Comparison of ENCODE assay signal across 10 mouse cellular contexts in the genomic region with DNA sequence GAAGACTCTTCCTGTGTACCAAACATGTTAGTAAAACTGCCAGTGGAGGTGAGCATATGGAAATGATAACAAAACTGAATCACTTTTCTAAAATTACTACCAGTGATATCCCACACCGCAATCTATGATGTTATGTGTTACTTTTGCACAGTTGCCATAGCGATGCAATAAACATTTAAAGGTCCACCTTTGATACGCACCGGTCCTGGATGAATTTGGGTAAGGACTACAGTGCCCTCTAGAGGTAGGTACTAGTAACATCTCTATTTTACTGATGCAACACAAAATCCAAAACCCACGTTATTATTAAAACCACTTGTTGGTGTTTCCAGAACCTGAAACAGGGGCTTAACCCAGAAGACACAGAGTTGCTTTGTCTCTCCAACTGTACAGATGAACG. TPM values are rescaled to one million over a fixed set of nuclear protein-coding genes. Genes with fewer than 3 reads are reported as not detected.
DNase-seq lines count a peak whose midpoint lies in the region; ATAC-seq and TF ChIP-seq lines count a peak whose summit lies in the region.
"Had no signal": no experiment of that assay in that cellular context is flagged by ENCODE, and none has a peak within 500 bp of the region (broad histone marks: within the 10 kb centered on the region; RNA-seq: fewer than 3 reads in every experiment).

No protein-coding gene starts in this region.

- no peaks in the 10 kb centered on the region for H3K79me2 ChIP-seq in heart, adult 2 months (replicated peaks; ENCODE audit: control insufficient read depth, insufficient read depth, low read length)

- no peak for TF ChIP-seq EP300 in heart, adult 2 months (IDR thresholded peaks at IDR 0.05; ENCODE audit: insufficient read depth, low read depth, low read length)

- no peak for DNase-seq in heart, adult 2 months
- DNase-seq in heart, postnatal 36 days: no peak
- DNase-seq in lung, adult 2 months: no peak
- no peak for DNase-seq in lung, postnatal 36 days
- DNase-seq in brain, embryonic 14.5 days (ENCODE audit: low read depth): no peak
- DNase-seq in frontal cortex, postnatal 25 days (ENCODE audit: low spot score in 2 of 2): no peak
- no peak for DNase-seq in right cerebral cortex, postnatal 4 days
- DNase-seq: adrenal gland, adult 2 months; cerebellum, adult 11-12 months had no signal

- WGBS in heart, adult 2 months: 38% methylated on average over 6 of the region's 6 CpGs
- 39% methylated on average over 6 of the region's 6 CpGs for WGBS in lung, adult 2 months

- no peaks in the 10 kb centered on the region for H3K36me3 ChIP-seq in heart, adult 2 months (ENCODE audit: control insufficient read depth, insufficient read depth, low read length)

- no peak overlapping the region for H3K9ac ChIP-seq in heart, adult 2 months (ENCODE audit: low read depth, low read length)

- no peak overlapping the region for H3K27ac ChIP-seq in heart, adult 2 months

- no peaks in the 10 kb centered on the region for H3K4me1 ChIP-seq in heart, adult 2 months (ENCODE audit: control insufficient read depth, insufficient read depth, low read length)
- H3K4me1 ChIP-seq in lung, adult 2 months (ENCODE audit: control insufficient read depth, insufficient read depth, low read length): no peaks in the 10 kb centered on the region

- no peaks in the 10 kb centered on the region for H3K27me3 ChIP-seq in heart, adult 2 months (ENCODE audit: control insufficient read depth, insufficient read depth, low read length)

- no peak for TF ChIP-seq POLR2A in heart, adult 2 months (IDR thresholded peaks at IDR 0.05; ENCODE audit: insufficient read depth, low read depth, low read length)
- TF ChIP-seq POLR2A in lung, adult 2 months (IDR thresholded peaks at IDR 0.05; ENCODE audit: borderline replicate concordance, extremely low read depth, low read depth, low read length): no peak
- no peak for TF ChIP-seq POLR2A in brain, embryonic 14.5 days (IDR thresholded peaks at IDR 0.05; ENCODE audit: borderline replicate concordance, extremely low read depth, insufficient read depth, insufficient read length, poor library complexity, severe bottlenecking)

- intact Hi-C loops in heart, adult 2 months (cut with DNase I): loop anchor here (5.0 kb wide), 2 partner anchors 106 to 311 kb away; no protein-coding TSS in a partner anchor
- intact Hi-C loops in heart, postnatal 36 days (cut with DNase I): loop anchor here (2.0 kb wide), 1 partner anchor 106 kb away; no protein-coding TSS in a partner anchor

- no peak overlapping the region for H3K4me3 ChIP-seq in heart, adult 2 months
- H3K4me3 ChIP-seq in lung, adult 2 months (replicated peaks; ENCODE audit: extremely low read depth, low read depth, low read length): no peak overlapping the region

- TF ChIP-seq CTCF in heart, adult 2 months (IDR thresholded peaks at IDR 0.05): peak; percentile 74
- TF ChIP-seq CTCF in lung, adult 2 months (IDR thresholded peaks at IDR 0.05; ENCODE audit: insufficient read depth, low read length): peak; percentile 12; the same call in 1 of the 2 replicates
- TF ChIP-seq CTCF in brain, embryonic 14.5 days (IDR thresholded peaks at IDR 0.05; ENCODE audit: borderline replicate concordance, extremely low read depth, insufficient read depth, insufficient read length): peak; percentile 23; the same call in 1 of the 2 replicates

- ATAC-seq in megakaryocyte-erythroid progenitor cell, adult 5-6 weeks (replicated peaks; ENCODE audit: low FRiP score, low TSS enrichment, poor library complexity, severe bottlenecking): peak; percentile 69

RNA-seq across cellular contexts. Expression of gene Dhrs3, which starts 19.7 kb away (rescaled TPM):
- 100 to 1,000 TPM; 139 to 143 TPM for total RNA-seq in heart, adult 2 months (2021)
- 113 and 144 TPM in 2 replicates for polyA plus RNA-seq in heart, adult 2 months (2012; rRNA removed)
- 100 to 1,000 TPM; 139 to 162 TPM for total RNA-seq in heart, postnatal 36 days (2021)
- polyA plus RNA-seq in lung, adult 2 months (2012; rRNA removed): 150 and 175 TPM in 2 replicates
- polyA plus RNA-seq in brain, embryonic 14.5 days (2012; rRNA removed): 12.2 and 20.0 TPM in 2 replicates
- total RNA-seq in megakaryocyte-erythroid progenitor cell, adult 5-6 weeks (2014; fragmentation: Nextera tagmentation): 1.9 and 11.1 TPM in 2 replicates
- 3.0 and 6.7 TPM in 2 replicates for total RNA-seq in megakaryocyte-erythroid progenitor cell, adult 5-6 weeks (2017)

Comparison
In these comparisons a context has a peak if more than half of its experiments do, and no peak if none do; other contexts are left out.
1. CTCF ChIP-seq: peak in every context shown above with its lines; median percentile 74 in heart, adult 2 months; 23 in brain, embryonic 14.5 days; 12 in lung, adult 2 months.
2. RNA of gene Dhrs3, which starts 19.7 kb away (total RNA-seq): 139 to 162 TPM in heart, postnatal 36 days and 139 to 143 TPM in heart, adult 2 months; 1.9 to 11.1 TPM in megakaryocyte-erythroid progenitor cell, adult 5-6 weeks; every median in the first group is over 10 times any median in the second.